Mouse (Mus musculus) liver, adult 2 months (tissue): ENCODE measurements around the gene Esrp2.

Experiments
- CTCF ChIP-seq: fragments of 200-500 bp; IDR thresholded peaks from 2 replicates; pipeline ENCODE4 v1.5.1; 2011; ENCODE audit warnings: low read depth, low read length, control low read depth
- POLR2A ChIP-seq: fragments of 200-500 bp; IDR thresholded peaks from 2 replicates; pipeline ENCODE4 v1.6.1; 2011; ENCODE audit warnings: low read length, control low read depth; ENCODE audit not compliant: insufficient read depth; ENCODE audit errors: extremely low read depth

- TF ChIP-seq CTCF: no peak
- no peak for TF ChIP-seq POLR2A
Observed at GRCm38 (mm10) chr8:106186394-106186793, 49.6 kb upstream of the Esrp2 start.
